Comparison of ENCODE assay signal across 32 mouse cellular contexts in the genomic region with DNA sequence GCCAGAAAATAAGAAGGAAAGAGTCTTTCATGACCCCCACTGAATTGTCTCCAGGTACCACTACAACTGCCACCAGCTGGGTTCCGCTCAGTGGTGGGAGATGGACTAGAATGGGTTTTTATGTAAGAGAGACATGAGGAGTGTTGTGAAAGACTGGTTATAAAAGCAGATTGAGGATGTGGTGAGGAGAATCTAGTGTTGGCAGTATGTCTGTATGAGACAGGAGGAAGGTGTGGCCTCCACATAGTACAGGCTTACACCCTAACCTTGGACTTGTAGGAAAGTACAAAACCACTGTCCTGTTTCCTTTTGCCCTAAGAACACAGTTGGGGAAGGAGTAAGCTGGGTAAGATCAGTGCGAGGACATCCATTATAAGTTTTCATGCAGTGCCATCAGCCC. TPM values are rescaled to one million over a fixed set of nuclear protein-coding genes. Genes with fewer than 3 reads are reported as not detected.
DNase-seq lines count a peak whose midpoint lies in the region; ATAC-seq and TF ChIP-seq lines count a peak whose summit lies in the region.
"Had no signal": no experiment of that assay in that cellular context is flagged by ENCODE, and none has a peak within 500 bp of the region (broad histone marks: within the 10 kb centered on the region; RNA-seq: fewer than 3 reads in every experiment).

No protein-coding gene starts in this region.

- H3K9ac ChIP-seq in forebrain, embryonic 13.5 days: no peak overlapping the region
- H3K9ac ChIP-seq: embryonic facial prominence, embryonic 13.5 days; forebrain, postnatal 0 days; heart, embryonic 15.5 days; hindbrain, embryonic 14.5 days; limb, embryonic 12.5 days; liver, embryonic 15.5 days; lung, embryonic 15.5 days; neural tube, embryonic 12.5 days had no signal

- WGBS in forebrain, embryonic 13.5 days: 96% methylated on average over 2 of the region's 2 CpGs

- ATAC-seq in forebrain, embryonic 13.5 days: no peak
- ATAC-seq: activated CD4-positive, CD25-positive, alpha-beta regulatory T cell, adult 4 months; forebrain, postnatal 0 days; inflammation-experienced regulatory T-cells, adult 6 months; midbrain, embryonic 16.5 days had no signal

- H3K4me1 ChIP-seq in cortical plate, adult 2 months (ENCODE audit: control insufficient read depth, insufficient read depth, low read length): peaks cover 12% of the 10 kb centered on the region
- H3K4me1 ChIP-seq in forebrain, embryonic 13.5 days: peaks cover 12% of the 10 kb centered on the region; the same call in 1 of the 2 replicates
- H3K4me1 ChIP-seq: limb, embryonic 12.5 days had no signal

- peaks cover 48% of the 10 kb centered on the region for H3K36me3 ChIP-seq in forebrain, embryonic 13.5 days (ENCODE audit: poor library complexity, severe bottlenecking)

- DNase-seq in left cerebral cortex, adult 2 months (ENCODE audit: extremely low spot score in 1 of 2, low spot score in 2 of 2): no peak
- DNase-seq in left cerebral cortex, adult 8-10 months (ENCODE audit: low spot score in 2 of 2): no peak
- peak; percentile 19 for DNase-seq in T-cell, adult 2 months (ENCODE audit: low spot score)
- DNase-seq in naive thymus-derived CD4-positive, alpha-beta T cell, adult 2 months (ENCODE audit: low read depth): peak; percentile 38
- DNase-seq in kidney, adult 11 months: no peak
- DNase-seq: adrenal gland, adult 2 months; adrenal gland, postnatal 36 days; B cell, adult 2 months; cerebellum, adult 9-10 months; cerebellum, postnatal 36 days; forebrain, postnatal 0 days; gastrocnemius, postnatal 10 days; heart, adult 11 months; heart, postnatal 36 days; kidney, adult 8-10 months; kidney, postnatal 4 days; lung, postnatal 4 days had no signal

- intact Hi-C loops in left cerebral cortex, adult 2 months (cut with DNase I): no loop called here

- H3K27ac ChIP-seq in left cerebral cortex, adult 2 months: peak overlapping the region; percentile 9; the same call in 1 of the 2 replicates
- H3K27ac ChIP-seq in cortical plate, adult 2 months (ENCODE audit: insufficient read depth, low read length): peak overlapping the region; percentile 63
- no peak overlapping the region for H3K27ac ChIP-seq in forebrain, embryonic 13.5 days
- H3K27ac ChIP-seq: embryonic facial prominence, embryonic 13.5 days; heart, embryonic 10.5 days; heart, embryonic 15.5 days; hindbrain, embryonic 14.5 days; kidney, postnatal 0 days; limb, embryonic 12.5 days; liver, embryonic 15.5 days; lung, embryonic 15.5 days; neural tube, embryonic 12.5 days had no signal

- H3K4me2 ChIP-seq in forebrain, embryonic 13.5 days: no peak overlapping the region
- H3K4me2 ChIP-seq: embryonic facial prominence, embryonic 13.5 days; heart, embryonic 15.5 days; hindbrain, embryonic 14.5 days; limb, embryonic 12.5 days; liver, embryonic 15.5 days; lung, embryonic 15.5 days; neural tube, embryonic 12.5 days had no signal

- no peak for TF ChIP-seq POLR2A in cortical plate, adult 2 months (IDR thresholded peaks at IDR 0.05; ENCODE audit: extremely low read depth, insufficient read depth, low read length)

- H3K27me3 ChIP-seq in forebrain, embryonic 13.5 days: no peaks in the 10 kb centered on the region
- H3K27me3 ChIP-seq: embryonic facial prominence, embryonic 13.5 days; heart, embryonic 15.5 days; limb, embryonic 12.5 days; liver, embryonic 15.5 days; lung, embryonic 15.5 days; neural tube, embryonic 12.5 days had no signal

- no peaks in the 10 kb centered on the region for H3K9me3 ChIP-seq in forebrain, embryonic 13.5 days (replicated peaks)
- H3K9me3 ChIP-seq: embryonic facial prominence, embryonic 13.5 days; heart, embryonic 10.5 days; heart, embryonic 15.5 days; limb, embryonic 12.5 days; liver, embryonic 15.5 days; lung, embryonic 15.5 days; neural tube, embryonic 12.5 days had no signal

- H3K4me3 ChIP-seq in left cerebral cortex, adult 2 months: no peak overlapping the region
- no peak overlapping the region for H3K4me3 ChIP-seq in cortical plate, adult 2 months (ENCODE audit: insufficient read depth, low read length)
- H3K4me3 ChIP-seq in forebrain, embryonic 13.5 days: no peak overlapping the region
- H3K4me3 ChIP-seq: embryonic facial prominence, embryonic 13.5 days; erythroblast, embryonic 14.5 days; heart, embryonic 10.5 days; heart, embryonic 15.5 days; limb, embryonic 12.5 days; liver, embryonic 15.5 days; lung, embryonic 15.5 days; neural tube, embryonic 12.5 days had no signal

- no peak for TF ChIP-seq CTCF in left cerebral cortex, adult 2 months (IDR thresholded peaks at IDR 0.05)
- no peak for TF ChIP-seq CTCF in cortical plate, adult 2 months (IDR thresholded peaks at IDR 0.05; ENCODE audit: extremely low read depth, insufficient read depth, low read length)

RNA-seq across cellular contexts. Expression of gene Bace1, which starts 15.3 kb away (rescaled TPM):
- total RNA-seq in left cerebral cortex, adult 2 months (2021): 10 to 100 TPM; 77.3 to 79.5 TPM
- 10 to 100 TPM; 76.6 to 81.9 (median 78.9) TPM for total RNA-seq in left cerebral cortex, adult 8-10 months (2022)
- polyA plus RNA-seq in cortical plate, adult 2 months (2012; rRNA removed): 50.7 and 56.2 TPM in 2 replicates
- 33.5 and 35.6 TPM in 2 replicates for polyA plus RNA-seq in forebrain, embryonic 13.5 days (2015; fragmentation: Nextera tagmentation; extraction: Ambion mirVana)

RNA-seq across cellular contexts. Expression of gene Cep164, which starts 25.2 kb away (rescaled TPM):
- total RNA-seq in left cerebral cortex, adult 2 months (2021): 10 to 100 TPM; 13.7 to 16.5 TPM
- 10 to 100 TPM; 14.9 to 16.3 (median 15.3) TPM for total RNA-seq in left cerebral cortex, adult 8-10 months (2022)
- 18.5 and 22.5 TPM in 2 replicates for polyA plus RNA-seq in cortical plate, adult 2 months (2012; rRNA removed)
- polyA plus RNA-seq in forebrain, embryonic 13.5 days (2015; fragmentation: Nextera tagmentation; extraction: Ambion mirVana): 16.1 and 19.1 TPM in 2 replicates

RNA-seq across cellular contexts. Expression of gene Pcsk7, which starts 52.6 kb away (rescaled TPM):
- 10 to 100 TPM; 26.2 to 30.7 TPM for total RNA-seq in left cerebral cortex, adult 2 months (2021)
- 10 to 100 TPM; 20.5 to 28.5 (median 23.0) TPM for total RNA-seq in left cerebral cortex, adult 8-10 months (2022)
- 28.2 and 30.5 TPM in 2 replicates for polyA plus RNA-seq in cortical plate, adult 2 months (2012; rRNA removed)
- 20.1 and 24.9 TPM in 2 replicates for polyA plus RNA-seq in forebrain, embryonic 13.5 days (2015; fragmentation: Nextera tagmentation; extraction: Ambion mirVana)

RNA-seq across cellular contexts. Expression of gene Rnf214, which starts 53.0 kb away (rescaled TPM):
- 10 to 100 TPM; 83.1 to 84.3 TPM for total RNA-seq in left cerebral cortex, adult 2 months (2021)
- total RNA-seq in left cerebral cortex, adult 8-10 months (2022): 10 to 100 TPM; 72.3 to 85.7 (median 81.2) TPM
- polyA plus RNA-seq in cortical plate, adult 2 months (2012; rRNA removed): 44.3 and 45.6 TPM in 2 replicates
- 92.9 and 94.3 TPM in 2 replicates for polyA plus RNA-seq in forebrain, embryonic 13.5 days (2015; fragmentation: Nextera tagmentation; extraction: Ambion mirVana)

Comparison
In these comparisons a context has a peak if more than half of its experiments do, and no peak if none do; other contexts are left out.
1. DNase-seq: peak in T-cell, adult 2 months (single experiment) and naive thymus-derived CD4-positive, alpha-beta T cell, adult 2 months (single experiment); none in left cerebral cortex, adult 2 months (0 of 2), left cerebral cortex, adult 8-10 months (0 of 2) and kidney, adult 11 months (single experiment).